Mouse (Mus musculus) large intestine, adult 2 months (tissue): ENCODE results near the gene Zfand6. TPM values are rescaled to one million over a fixed set of nuclear protein-coding genes. Genes with fewer than 3 reads are reported as not detected.

Experiments
- DNase-seq: peaks from one replicate; pipeline ENCODE4 v3.0.0-alpha.2; 2012; ENCODE audit warnings: low read depth, low spot score
- WGBS: fragments of 180-500 bp; shearing (Covaris S2); methylation state at CpG from one replicate; pipeline ENCODE4 v1.1.7; 2018; 5-methylcytosine and 5-hydroxymethylcytosine counted together
- polyA plus RNA-seq: library from polyadenylated mRNA; depleted of rRNA; stranded (reverse); fragments of >200 nt; gene quantifications from 2 replicates; pipeline ENCODE4 v1.2.3, GENCODE M21; 2012; rRNA removed

Gene Zfand6
- polyA plus RNA-seq, 1 experiment: 76.0 TPM

- WGBS: 87% methylated on average over 3 of the region's 3 CpGs
- DNase-seq: no peak
Measured at GRCm38 (mm10) chr7:84596633-84597032, 93.1 kb downstream of the Zfand6 start.

- 88% methylated on average over 3 of the region's 3 CpGs for WGBS
- no peak for DNase-seq
Measured at GRCm38 (mm10) chr7:84596002-84596401, 93.8 kb downstream of the Zfand6 start.

- no peak for DNase-seq
Measured at GRCm38 (mm10) chr7:84594917-84595303, 94.8 kb downstream of the Zfand6 start.

DNA sequence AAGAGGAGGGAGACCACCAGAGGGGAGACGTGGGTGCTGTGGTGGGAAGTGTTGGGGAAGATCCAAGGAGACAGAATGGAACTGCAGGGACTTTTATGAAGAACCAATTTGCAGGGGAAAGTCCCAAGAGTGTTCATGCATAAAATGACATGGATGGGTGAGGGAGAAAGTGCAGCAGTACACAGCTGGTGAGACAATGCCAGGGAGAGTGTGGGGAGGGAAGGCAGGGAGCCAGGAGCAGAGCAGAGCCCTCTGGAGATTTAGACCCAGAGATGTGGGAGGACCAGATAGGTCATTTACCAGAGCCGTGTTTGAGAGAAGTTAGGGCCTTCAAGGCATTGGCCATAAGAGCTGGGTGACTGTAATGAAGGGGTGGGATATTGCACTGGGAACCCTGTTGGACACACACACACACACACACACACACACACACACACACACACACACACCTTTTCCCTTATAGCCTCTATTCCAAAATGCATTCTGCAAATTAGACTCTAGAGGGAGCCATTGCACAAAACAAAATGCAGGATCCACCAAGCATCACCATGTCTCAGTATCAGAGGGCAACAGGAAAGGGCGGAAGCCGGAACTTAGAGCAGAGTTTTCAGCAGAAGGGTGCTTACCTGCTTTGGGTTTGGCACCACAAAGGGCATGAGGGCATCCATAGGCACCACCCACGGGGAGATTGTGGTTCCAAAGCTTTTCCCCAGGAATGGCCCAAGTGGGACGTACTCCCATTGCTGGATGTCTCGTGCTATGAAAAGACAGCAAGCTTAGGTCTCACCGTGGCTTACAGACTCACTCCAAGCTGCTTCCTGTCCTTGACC lies 95.5 kb downstream of the Zfand6 start:
- WGBS: 38% methylated on average over 8 of the region's 8 CpGs
- peak; percentile 55 for DNase-seq

DNA sequence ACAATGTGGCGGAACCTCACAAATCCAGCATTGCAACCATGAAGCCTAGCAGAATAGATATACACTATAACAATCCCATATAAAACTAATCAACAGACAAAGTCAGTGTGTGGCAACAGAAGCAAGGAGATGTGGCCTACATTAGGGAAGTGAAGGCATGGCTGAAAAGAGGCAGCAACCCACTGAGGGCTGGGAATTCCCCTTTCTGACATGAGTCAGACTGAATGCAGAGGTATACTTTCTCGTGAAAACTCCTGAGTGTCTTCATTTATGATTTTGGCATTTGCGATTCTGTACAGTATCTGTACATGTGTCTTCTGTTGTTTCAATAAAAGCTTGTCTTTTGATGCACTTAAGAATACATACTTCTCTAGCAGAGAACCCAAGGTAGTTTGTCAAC lies 98.4 kb downstream of the Zfand6 start:
- WGBS: 72% methylated on average over 3 of the region's 3 CpGs
- no peak for DNase-seq

- 91% methylated on average over 2 of the region's 2 CpGs for WGBS
- DNase-seq: no peak
Measured at GRCm38 (mm10) chr7:84590622-84591021, 99.1 kb downstream of the Zfand6 start.

DNA sequence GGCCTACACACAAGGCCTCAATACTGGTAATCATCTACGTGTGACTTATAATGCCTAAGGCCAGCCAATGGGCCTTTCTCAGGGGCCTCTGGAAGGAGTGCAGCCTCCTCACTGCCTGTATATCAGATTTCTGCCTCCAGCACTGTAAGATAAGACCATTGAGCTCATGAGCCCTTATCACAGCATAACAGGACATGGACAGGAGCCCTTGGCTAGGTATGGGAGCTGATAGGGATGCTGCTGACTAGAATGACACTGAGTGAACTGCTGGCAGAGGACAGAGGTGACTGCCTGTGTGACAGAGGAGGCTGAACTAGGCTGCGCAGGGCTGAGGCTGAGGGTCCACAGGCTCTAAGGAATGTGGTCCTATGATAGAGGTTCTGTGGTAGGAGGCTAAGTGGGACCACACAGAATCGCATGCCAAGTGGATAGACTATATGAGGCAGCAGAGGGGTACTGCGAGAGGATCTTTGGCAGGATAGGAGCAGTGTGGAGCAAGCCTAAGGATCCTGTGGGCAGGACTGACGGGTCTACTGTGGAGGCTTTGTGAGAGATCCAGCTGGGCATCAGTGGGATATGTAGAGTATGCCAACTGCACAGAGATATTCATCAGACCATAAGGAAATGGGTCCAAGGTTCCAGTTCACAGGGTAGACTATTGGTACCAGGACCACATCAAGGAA lies 102.5 kb downstream of the Zfand6 start:
- 92% methylated on average over 5 of the region's 5 CpGs for WGBS
- no peak for DNase-seq

GRCm38 (mm10) chr7:84586360-84587100 lies 103.2 kb downstream of the Zfand6 start:
- no peak for DNase-seq
- 79% methylated on average over 3 of the region's 3 CpGs for WGBS

DNA sequence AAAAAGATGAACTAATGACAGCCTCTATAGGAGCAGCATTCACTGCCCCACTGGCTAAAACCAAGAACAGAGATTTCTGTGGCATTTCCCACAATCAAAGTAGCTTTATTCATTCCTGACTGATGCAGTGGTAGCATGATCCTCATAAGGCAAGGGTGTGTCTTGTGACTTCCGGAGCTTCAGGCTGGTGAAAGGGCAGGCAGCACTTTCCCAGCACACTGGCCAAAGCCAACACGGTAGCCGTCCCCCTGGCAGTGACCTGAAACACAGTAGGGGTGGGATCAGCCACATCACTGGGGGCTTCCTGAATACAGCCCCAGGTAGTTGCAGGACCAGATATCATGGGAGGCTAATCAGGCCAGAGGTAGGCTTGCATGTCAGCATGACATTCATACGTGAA lies 104.7 kb downstream of the Zfand6 start:
- no peak for DNase-seq
- WGBS: 87% methylated on average over 4 of the region's 4 CpGs

DNA sequence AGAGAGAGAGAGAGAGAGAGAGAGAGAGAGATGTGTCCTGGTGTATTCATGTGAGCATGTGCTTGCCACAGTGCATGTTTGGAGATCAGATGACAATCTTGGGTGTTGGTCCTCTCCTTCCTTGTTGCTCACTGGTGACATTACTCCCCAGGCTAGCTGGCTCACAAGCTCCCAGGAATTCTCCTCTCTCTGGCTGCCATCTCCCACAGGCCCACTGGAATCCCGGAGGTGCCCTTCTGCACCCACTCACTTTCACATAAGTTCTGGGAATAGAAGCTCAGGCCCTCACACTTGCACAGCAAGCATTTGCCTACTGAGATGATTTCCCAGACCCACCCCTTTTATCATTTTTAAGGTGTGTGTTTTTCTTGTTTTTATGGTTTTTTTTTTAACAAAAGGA lies 110.0 kb downstream of the Zfand6 start:
- no peak for DNase-seq
- 77% methylated on average over 1 of the region's 1 CpGs for WGBS

DNA sequence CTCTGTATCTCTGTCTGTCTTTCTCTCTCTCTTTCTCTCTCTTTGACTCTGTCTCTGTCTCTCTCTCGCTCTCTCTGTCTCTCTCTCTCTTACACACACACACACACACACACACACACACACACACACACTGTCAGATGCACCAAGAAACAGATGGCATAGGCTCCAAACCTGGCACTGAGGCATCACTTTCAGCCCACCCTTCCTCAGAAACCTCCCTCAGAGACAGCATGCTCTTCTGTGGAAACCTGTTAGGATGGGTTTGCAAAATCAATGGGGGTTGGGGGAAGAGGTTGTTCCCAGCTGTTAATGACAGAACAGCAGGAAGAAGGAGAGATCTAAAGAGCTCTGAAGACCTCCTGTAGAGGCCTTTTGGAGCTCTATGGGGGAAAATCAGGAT lies 110.9 kb downstream of the Zfand6 start:
- WGBS: 88% methylated on average over 1 of the region's 1 CpGs
- no peak for DNase-seq

DNA sequence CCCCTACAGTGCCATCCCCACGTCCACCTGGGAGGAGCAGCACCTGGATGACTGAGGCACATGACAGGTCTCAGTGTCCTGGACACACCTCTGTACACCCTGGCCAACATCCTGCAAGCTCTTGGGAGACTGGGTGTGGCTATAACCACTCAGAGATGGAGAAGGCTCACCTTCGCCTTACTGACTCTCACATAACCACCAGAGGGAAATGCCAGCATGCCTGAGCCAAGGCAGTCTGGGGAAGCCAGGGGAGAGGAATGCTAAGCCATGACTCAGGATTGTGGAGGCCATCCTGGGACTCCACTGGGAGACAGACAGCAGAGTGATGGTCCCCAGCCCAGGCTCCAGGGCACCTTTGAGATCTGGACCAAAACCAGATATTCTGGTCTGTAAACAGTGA lies 112.7 kb downstream of the Zfand6 start:
- WGBS: 39% methylated on average over 2 of the region's 2 CpGs
- no peak for DNase-seq

- 80% methylated on average over 6 of the region's 6 CpGs for WGBS
- no peak for DNase-seq
Measured at GRCm38 (mm10) chr7:84566200-84566599, 123.6 kb downstream of the Zfand6 start.

- 77% methylated on average over 3 of the region's 3 CpGs for WGBS
- DNase-seq: no peak
Measured at GRCm38 (mm10) chr7:84564236-84564635, 125.5 kb downstream of the Zfand6 start.

Other genes with a start within 250 kb of the Zfand6 start
- 0.29 and 0.33 TPM in 2 replicates for gene Gm2115, start 161.0 kb downstream of the Zfand6 start, polyA plus RNA-seq
- gene Fah, start 83.2 kb downstream of the Zfand6 start, polyA plus RNA-seq: 10.8 and 15.2 TPM in 2 replicates
- gene Olfr291, start 163.6 kb upstream of the Zfand6 start, polyA plus RNA-seq: not detected in 2 replicates